12 mouse cellular contexts compared by ENCODE assay signal in the genomic region with DNA sequence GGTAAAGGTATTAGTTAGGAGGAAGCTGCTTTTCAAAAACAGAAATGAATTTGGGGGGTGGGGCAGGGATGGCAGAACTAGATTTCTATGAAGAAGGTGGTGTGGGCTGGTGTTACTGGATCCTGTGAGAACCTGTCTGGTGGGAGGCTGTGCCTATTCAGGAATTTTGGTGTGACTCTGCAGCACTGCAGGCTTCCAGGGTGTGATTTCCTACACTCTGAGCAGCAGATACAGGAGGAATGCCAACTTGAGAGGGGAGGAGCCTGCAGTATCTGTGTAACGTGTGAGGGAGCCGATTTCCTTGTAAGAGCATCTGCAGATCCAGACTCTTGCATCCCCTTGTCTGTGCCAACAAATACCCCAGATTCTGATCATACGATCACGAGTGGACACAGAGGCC.
DNase-seq lines count a peak whose midpoint lies in the region.
"Had no signal": no experiment of that assay in that cellular context is flagged by ENCODE, and none has a peak within 500 bp of the region (broad histone marks: within the 10 kb centered on the region; RNA-seq: fewer than 3 reads in every experiment).

No protein-coding gene starts in this region.

- no peaks in the 10 kb centered on the region for H3K36me3 ChIP-seq in heart, embryonic 10.5 days
- H3K36me3 ChIP-seq: kidney, embryonic 15.5 days; midbrain, embryonic 10.5 days had no signal

- no peak overlapping the region for H3K4me3 ChIP-seq in heart, embryonic 10.5 days
- H3K4me3 ChIP-seq: kidney, embryonic 15.5 days; midbrain, embryonic 10.5 days had no signal

- peaks cover 60% of the 10 kb centered on the region for H3K4me1 ChIP-seq in heart, embryonic 10.5 days
- H3K4me1 ChIP-seq: midbrain, embryonic 10.5 days had no signal

- H3K9me3 ChIP-seq in heart, embryonic 10.5 days: no peaks in the 10 kb centered on the region
- H3K9me3 ChIP-seq: kidney, embryonic 15.5 days; midbrain, embryonic 10.5 days had no signal

- peak overlapping the region; percentile 87 for H3K27ac ChIP-seq in heart, embryonic 10.5 days
- H3K27ac ChIP-seq: kidney, embryonic 15.5 days; midbrain, embryonic 10.5 days had no signal

- no peak for DNase-seq in heart, embryonic 10.5 days (ENCODE audit: low spot score)
- DNase-seq in heart, adult 8-10 months (ENCODE audit: low spot score): no peak
- DNase-seq in right cerebral cortex, adult 18-20 months: peak; percentile 75
- DNase-seq in right cerebral cortex, postnatal 4 days: no peak
- peak; percentile 48 to 74 for DNase-seq in left cerebral cortex, postnatal 14 days (ENCODE audit: low spot score in 2 of 2)
- DNase-seq in cerebellum, adult 9-10 months: no peak
- DNase-seq in retina, embryonic 14.5 days (ENCODE audit: low spot score): no peak
- no peak for DNase-seq in cerebellum, postnatal 36 days
- DNase-seq: cerebellum, adult 8-10 months; layer of hippocampus, postnatal 36 days had no signal

- 16% methylated on average over 4 of the region's 4 CpGs for WGBS in heart, embryonic 10.5 days

- H3K27me3 ChIP-seq in heart, embryonic 10.5 days (ENCODE audit: insufficient read depth, poor library complexity, severe bottlenecking): 0 out of 2 replicates have a peak, but pooled peaks cover 3% of the 10 kb centered on the region
- H3K27me3 ChIP-seq: kidney, embryonic 15.5 days had no signal

- intact Hi-C loops in left cerebral cortex, postnatal 14 days (cut with DNase I): loop anchor here (10.0 kb wide), 1 partner anchor 233 kb away; a partner anchor contains a TSS

Comparison
In these comparisons a context has a peak if more than half of its experiments do, and no peak if none do; other contexts are left out.
1. DNase-seq: peak in right cerebral cortex, adult 18-20 months (single experiment) and left cerebral cortex, postnatal 14 days (2 of 2); none in heart, embryonic 10.5 days (single experiment), heart, adult 8-10 months (single experiment), right cerebral cortex, postnatal 4 days (single experiment), cerebellum, adult 9-10 months (single experiment), retina, embryonic 14.5 days (single experiment) and cerebellum, postnatal 36 days (0 of 2).